Mouse (Mus musculus): ENCODE results near the gene Trp53i13. TPM values are rescaled to one million over a fixed set of nuclear protein-coding genes. Genes with fewer than 3 reads are reported as not detected.

Trp53i13 gene
- total RNA-seq, 2 experiments from 2014 or later, result 6.5 to 7.9 TPM

GRCm38 (mm10) chr11:77508068-77509021 lies 7.4 kb downstream of the Trp53i13 start:
- DNase-seq (ENCODE audit: low spot score in 2 of 2), result peak; percentile 80 to 89

GRCm38 (mm10) chr11:77507426-77507825 lies 8.4 kb downstream of the Trp53i13 start:
- DNase-seq (ENCODE audit: low spot score in 2 of 2), result no peak

GRCm38 (mm10) chr11:77506941-77507340 lies 8.8 kb downstream of the Trp53i13 start:
- no peak for DNase-seq (ENCODE audit: low spot score in 2 of 2)

DNA sequence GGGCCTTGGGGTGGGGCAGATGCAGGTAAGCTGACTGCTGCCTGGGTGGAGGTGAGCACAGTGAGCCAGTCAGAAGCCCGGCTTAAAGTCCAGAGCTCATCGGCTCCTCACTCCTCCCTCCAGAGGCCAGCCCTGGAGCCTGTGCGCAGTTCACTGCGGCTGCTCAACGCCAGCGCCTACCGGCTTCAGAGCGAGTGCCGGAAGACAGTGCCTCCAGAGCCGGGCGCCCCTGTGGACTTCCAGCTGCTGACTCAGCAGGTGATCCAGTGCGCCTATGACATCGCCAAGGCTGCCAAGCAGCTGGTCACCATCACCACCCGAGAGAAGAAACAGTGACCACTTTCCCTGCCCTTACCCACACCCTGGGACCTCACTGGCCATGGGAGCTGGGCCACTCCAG lies 9.5 kb downstream of the Trp53i13 start:
- DNase-seq (ENCODE audit: low spot score in 2 of 2), result no peak

- DNase-seq (ENCODE audit: low spot score in 2 of 2), result no peak
Observed at GRCm38 (mm10) chr11:77505291-77505980, 10.3 kb downstream of the Trp53i13 start.

DNA sequence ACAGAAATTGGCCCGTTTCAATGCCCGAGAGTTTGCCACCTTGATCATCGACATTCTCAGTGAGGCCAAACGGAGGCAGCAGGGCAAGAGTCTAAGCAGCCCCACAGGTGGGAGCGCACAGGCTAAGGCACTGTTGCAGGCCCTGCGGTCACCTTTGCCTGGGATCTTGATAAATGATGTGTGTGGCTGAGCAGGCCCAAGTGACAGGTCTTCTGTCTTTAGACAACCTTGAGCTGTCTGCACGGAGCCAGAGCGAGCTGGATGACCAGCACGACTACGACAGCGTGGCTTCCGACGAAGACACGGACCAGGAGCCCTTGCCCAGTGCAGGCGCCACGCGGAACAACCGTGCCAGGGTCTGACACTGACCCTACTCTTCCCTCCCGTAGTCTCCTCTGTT lies 11.4 kb downstream of the Trp53i13 start:
- no peak for DNase-seq (ENCODE audit: low spot score in 2 of 2)

GRCm38 (mm10) chr11:77503511-77503910 lies 12.3 kb downstream of the Trp53i13 start:
- no peak for DNase-seq (ENCODE audit: low spot score in 2 of 2)

DNA sequence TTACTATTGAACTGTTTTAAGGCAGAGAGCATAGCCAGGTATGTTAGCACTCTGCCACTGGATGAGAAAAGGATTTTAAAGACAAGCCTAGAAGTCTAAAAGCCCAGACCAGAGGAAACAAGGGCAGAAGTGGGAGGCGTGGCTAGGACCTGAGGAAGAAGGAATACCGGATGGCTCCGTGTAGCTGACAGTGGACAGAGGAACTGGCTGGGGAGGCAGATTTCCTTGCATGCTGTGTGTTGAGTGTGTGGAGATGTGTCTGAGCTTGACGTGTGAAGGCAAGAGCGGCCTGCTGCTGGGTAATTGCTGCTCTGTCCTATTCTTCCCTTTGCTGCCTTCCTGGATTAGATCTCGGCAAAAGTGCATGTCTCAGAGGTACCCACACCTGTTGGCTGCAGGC lies 13.3 kb downstream of the Trp53i13 start:
- DNase-seq (ENCODE audit: low spot score in 2 of 2), result no peak

DNA sequence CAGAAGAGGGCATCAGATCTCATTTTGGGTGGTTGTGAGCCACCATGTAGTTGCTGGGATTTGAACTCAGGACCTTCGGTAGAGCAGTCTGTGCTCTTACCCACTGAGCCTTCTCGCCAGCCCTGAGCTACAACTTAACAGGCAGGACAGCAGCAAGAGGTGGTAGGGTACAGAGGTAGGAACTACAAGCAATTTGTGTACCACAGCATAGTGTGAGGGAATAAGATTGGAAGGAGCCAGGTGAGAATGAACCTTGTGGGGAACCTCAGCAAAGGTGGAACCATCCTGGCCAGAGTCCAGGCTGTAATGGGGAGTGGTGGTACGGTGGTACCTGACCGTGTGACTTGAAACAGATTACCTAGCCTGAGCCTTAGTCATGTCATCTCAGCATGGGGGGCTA lies 13.8 kb downstream of the Trp53i13 start:
- DNase-seq (ENCODE audit: low spot score in 2 of 2), result no peak

DNA sequence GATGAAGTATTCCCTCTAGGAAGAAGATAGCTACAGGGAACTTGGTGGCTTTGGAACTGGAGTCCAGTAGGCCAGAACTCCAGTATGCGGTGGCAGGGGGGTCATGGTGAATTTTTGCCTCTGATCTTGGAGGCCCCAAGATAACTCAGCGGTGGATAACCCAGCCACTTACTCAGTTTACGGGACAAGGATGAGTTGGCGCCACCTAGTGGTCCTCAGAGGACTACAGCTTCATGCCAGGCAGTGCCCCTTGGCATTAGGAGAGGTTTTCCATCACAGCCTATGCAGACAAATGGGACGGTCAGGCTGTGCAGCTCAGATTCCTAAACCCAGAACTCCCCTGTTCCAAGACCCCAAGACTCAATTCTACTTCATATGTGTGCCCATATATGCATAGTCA lies 14.4 kb downstream of the Trp53i13 start:
- DNase-seq (ENCODE audit: low spot score in 2 of 2), result peak; percentile 81 to 85

- DNase-seq (ENCODE audit: low spot score in 2 of 2), result peak; percentile 34 to 55
Observed at GRCm38 (mm10) chr11:77500361-77501325, 15.1 kb downstream of the Trp53i13 start.

DNA sequence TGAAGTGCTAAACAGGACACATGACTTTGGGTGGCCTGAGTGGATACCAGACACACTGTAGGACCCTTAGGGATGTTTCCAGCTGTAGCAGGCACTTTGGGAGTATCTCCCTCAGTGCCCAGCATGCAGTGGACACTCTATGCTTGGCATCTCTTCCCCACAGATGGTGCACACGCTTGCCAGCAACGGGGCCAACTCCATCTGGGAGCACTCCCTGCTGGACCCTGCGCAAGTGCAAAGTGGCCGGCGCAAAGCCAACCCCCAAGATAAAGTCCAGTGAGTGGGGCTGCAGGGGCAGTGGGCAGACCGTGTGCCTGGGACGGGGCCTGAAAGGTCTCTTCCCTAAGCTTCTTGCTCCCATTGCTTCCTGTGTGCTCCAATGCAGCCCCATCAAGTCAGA lies 16.4 kb downstream of the Trp53i13 start:
- DNase-seq (ENCODE audit: low spot score in 2 of 2), result peak; percentile 35 to 46

DNA sequence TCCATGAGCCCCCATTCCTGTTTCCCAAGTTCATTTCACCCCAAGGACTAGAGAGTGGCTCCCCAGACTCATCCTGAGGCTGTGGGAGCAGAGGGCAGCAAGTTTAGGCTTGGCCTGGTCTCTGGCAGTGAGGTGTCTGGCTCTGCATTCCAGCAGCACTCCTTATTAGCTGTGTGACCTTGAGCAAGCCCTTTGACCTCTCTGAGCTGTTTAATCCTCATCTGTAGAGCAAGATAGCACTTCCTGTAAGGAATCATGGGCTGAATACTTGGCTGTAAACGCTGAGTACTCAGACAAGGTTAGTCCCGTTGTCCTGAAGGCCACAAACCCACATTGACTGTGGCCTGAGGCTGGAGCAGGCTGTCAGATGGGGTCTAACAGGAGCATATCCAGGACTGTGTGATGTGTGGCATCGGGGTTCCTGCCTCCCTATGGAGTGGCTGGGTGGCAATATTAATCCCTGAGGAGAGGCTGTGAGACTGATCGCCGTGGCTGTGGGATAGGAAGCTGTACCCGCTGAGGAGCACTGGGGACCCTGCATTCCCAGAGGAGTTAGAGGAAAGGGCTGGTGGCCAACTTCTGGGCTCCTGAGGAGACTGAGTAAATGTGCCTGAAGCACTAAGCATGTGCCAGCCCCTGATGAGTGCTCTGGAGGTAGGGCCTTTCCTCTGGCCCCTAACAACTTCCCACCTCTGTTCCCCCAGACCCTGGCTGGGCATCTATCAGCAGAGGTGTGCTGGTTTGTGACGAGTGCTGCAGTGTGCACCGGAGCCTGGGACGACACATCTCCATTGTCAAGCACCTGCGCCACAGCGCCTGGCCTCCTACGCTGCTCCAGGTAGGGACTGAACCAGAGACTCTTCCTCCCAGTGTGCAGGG lies 17.3 kb downstream of the Trp53i13 start:
- no peak for DNase-seq (ENCODE audit: low spot score in 2 of 2)

- peak in 1 of 2 experiments; percentile 25 for DNase-seq (ENCODE audit: low spot score in 2 of 2)
Observed at GRCm38 (mm10) chr11:77497851-77498250, 17.9 kb downstream of the Trp53i13 start.

DNA sequence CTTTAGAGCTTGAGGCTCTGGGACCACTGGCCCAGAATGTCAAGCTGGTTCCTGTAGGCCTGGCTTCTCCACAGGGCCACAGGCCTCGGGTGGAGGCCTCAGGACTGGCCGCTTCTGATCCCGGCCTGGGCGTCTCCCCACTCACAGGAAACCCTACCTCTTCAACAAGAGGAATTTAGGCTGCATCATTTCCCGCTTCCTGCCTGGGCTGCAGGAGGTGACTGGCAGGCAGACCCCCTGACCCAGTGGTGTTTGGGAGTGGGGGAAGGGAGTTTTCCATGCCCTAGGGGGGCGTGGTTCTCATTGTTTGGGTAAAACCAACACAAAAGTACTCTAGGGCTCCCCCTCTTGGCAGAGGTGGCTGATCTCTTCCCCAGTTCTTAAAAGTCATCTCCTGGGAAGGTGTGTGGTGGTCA lies 18.4 kb downstream of the Trp53i13 start:
- DNase-seq (ENCODE audit: low spot score in 2 of 2), result peak in 1 of 2 experiments; percentile 52

DNA sequence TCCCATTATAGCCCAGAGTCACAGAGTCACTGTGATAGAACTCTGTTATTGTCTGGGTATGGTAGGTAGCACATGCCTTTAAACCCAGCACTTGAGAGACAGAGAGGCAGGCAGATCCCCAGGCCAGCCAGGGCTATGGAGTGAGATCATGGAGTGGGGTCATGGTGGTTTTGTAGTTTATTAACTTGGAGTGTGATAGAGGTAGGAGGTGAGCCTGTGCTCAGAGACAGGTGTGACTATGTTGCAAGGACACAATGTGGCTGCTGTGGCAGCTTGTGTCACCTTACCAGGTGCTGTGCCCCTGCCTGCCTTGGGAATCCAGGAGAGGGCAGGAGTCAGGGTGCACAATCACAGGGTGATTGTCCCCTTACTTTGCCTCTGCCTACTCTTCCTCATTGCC lies 20.3 kb downstream of the Trp53i13 start:
- DNase-seq (ENCODE audit: low spot score in 2 of 2), result no peak

DNA sequence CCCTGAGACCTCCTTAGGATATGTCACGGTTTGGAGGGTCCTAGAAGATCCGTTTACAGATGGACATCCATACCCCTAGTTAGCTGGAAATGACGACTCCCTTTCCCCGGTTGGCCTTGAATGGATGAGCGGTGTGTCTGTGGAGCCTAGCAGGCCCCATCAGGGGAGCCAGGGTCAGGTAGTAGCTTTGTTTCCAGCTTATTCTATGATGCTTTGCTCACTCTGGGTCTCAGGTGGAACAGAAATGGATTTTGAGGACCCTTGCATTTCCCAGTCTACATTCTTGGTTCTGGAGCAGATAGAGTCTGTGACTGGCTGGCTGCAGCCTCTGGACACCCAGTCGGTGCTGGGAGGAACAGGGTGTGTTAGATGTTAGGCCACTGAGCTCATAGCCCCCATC lies 21.0 kb downstream of the Trp53i13 start:
- DNase-seq (ENCODE audit: low spot score in 2 of 2), result no peak

DNA sequence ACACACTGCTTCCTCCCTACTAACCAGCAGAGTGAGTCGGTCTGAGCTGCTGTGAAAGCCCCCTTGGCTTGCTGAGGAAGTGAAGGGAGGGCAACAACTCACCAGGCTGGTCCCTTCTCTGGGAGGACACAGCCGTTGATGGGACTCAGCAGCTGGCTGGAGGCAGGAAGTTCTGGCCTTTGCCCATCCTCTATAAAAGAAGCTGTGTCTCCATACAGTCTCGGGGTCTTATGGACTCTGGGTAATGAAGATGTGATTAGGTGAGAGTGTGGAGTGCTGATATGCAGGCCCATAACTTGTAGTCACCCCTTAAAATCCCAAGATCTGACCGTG lies 21.5 kb downstream of the Trp53i13 start:
- DNase-seq (ENCODE audit: low spot score in 2 of 2), result no peak

- peak; percentile 68 to 70 for DNase-seq (ENCODE audit: low spot score in 2 of 2)
Observed at GRCm38 (mm10) chr11:77493512-77494343, 22.1 kb downstream of the Trp53i13 start, which contains the start of gene Git1. Gene Git1 (plus strand): TSS chr11:77493562.

All from layer of hippocampus, postnatal 10 days (tissue).